9 mouse cellular contexts compared by ENCODE assay signal in genomic region chr5:113208622-113209400, GRCm38 (mm10). TPM values are rescaled to one million over a fixed set of nuclear protein-coding genes. Genes with fewer than 3 reads are reported as not detected.
DNase-seq lines count a peak whose midpoint lies in the region; ATAC-seq and TF ChIP-seq lines count a peak whose summit lies in the region.
"Had no signal": no experiment of that assay in that cellular context is flagged by ENCODE, and none has a peak within 500 bp of the region (broad histone marks: within the 10 kb centered on the region; RNA-seq: fewer than 3 reads in every experiment).

No protein-coding gene starts in this region.

- TF ChIP-seq CTCF in kidney, postnatal 0 days (IDR thresholded peaks at IDR 0.05; ENCODE audit: low read depth) = no peak

- 41% methylated on average over 11 of the region's 11 CpGs for WGBS in embryonic facial prominence, embryonic 13.5 days
- 44% methylated on average over 11 of the region's 11 CpGs for WGBS in heart, embryonic 14.5 days
- 38% methylated on average over 11 of the region's 11 CpGs for whole genome bisulfite sequencing in kidney, postnatal 0 days

- DNase-seq in right cerebral cortex, postnatal 10 days (ENCODE audit: low spot score in 2 of 2) = peak; percentile 73 to 77
- no peak for DNase-seq in right cerebral cortex, postnatal 36 days (ENCODE audit: low spot score in 2 of 2)
- DNase-seq in kidney, postnatal 0 days (ENCODE audit: low spot score) = peak; percentile 89
- peak; percentile 87 for DNase-seq in lung, postnatal 25 days (ENCODE audit: low spot score)
- peak; percentile 53 to 78 for DNase-seq in urinary bladder, postnatal 36 days (ENCODE audit: low spot score in 2 of 2)
- no peak for DNase-seq in natural killer cell, adult 2 months (ENCODE audit: low spot score in 2 of 2)

- H3K36me3 ChIP-seq in embryonic facial prominence, embryonic 13.5 days = no peaks in the 10 kb centered on the region
- H3K36me3 ChIP-seq in heart, embryonic 14.5 days (ENCODE audit: control insufficient read depth, insufficient read depth, low read length) = no peaks in the 10 kb centered on the region
- H3K36me3 ChIP-seq in kidney, postnatal 0 days (ENCODE audit: insufficient read depth, low read length) = no peaks in the 10 kb centered on the region

- no peaks in the 10 kb centered on the region for H3K9me3 ChIP-seq in embryonic facial prominence, embryonic 13.5 days
- H3K9me3 ChIP-seq in heart, embryonic 14.5 days (ENCODE audit: control insufficient read depth, low read length) = no peaks in the 10 kb centered on the region
- H3K9me3 ChIP-seq in kidney, postnatal 0 days (replicated peaks; ENCODE audit: low read length) = no peaks in the 10 kb centered on the region

- ATAC-seq in embryonic facial prominence, embryonic 13.5 days (ENCODE audit: insufficient number of reproducible peaks, insufficient read depth, low FRiP score, low TSS enrichment, low read depth) = no peak
- ATAC-seq in heart, embryonic 14.5 days (ENCODE audit: insufficient number of reproducible peaks, insufficient read depth, low FRiP score, low read depth) = peak; percentile 52
- no peak; the same call in 1 of the 2 replicates for ATAC-seq in kidney, postnatal 0 days (replicated peaks; ENCODE audit: low FRiP score, low read depth)

- no peak overlapping the region for H3K4me3 ChIP-seq in embryonic facial prominence, embryonic 13.5 days
- no peak overlapping the region for H3K4me3 ChIP-seq in heart, embryonic 14.5 days (ENCODE audit: control insufficient read depth in 1 of 2, insufficient read depth in 1 of 2, low read depth in 1 of 2, low read length in 2 of 2)
- H3K4me3 ChIP-seq in kidney, postnatal 0 days (replicated peaks; ENCODE audit: low read depth, low read length) = no peak overlapping the region

- peak overlapping the region; percentile 62 for H3K27ac ChIP-seq in embryonic facial prominence, embryonic 13.5 days
- H3K27ac ChIP-seq in heart, embryonic 14.5 days (replicated peaks in 1 of 2; ENCODE audit: control insufficient read depth in 1 of 2, insufficient read depth in 1 of 2, low read depth in 2 of 2, low read length in 2 of 2) = peak overlapping the region; percentile 89 to 90
- H3K27ac ChIP-seq in kidney, postnatal 0 days = peak overlapping the region; percentile 85

- H3K4me2 ChIP-seq in embryonic facial prominence, embryonic 13.5 days = no peak overlapping the region
- no peak overlapping the region for H3K4me2 ChIP-seq in heart, embryonic 14.5 days (ENCODE audit: low read length)
- H3K4me2 ChIP-seq in kidney, postnatal 0 days (ENCODE audit: low read length) = peak overlapping the region; percentile 2; the same call in 1 of the 2 replicates

- no peak overlapping the region for H3K9ac ChIP-seq in embryonic facial prominence, embryonic 13.5 days
- H3K9ac ChIP-seq in heart, embryonic 14.5 days (ENCODE audit: low read length) = no peak overlapping the region
- H3K9ac ChIP-seq in kidney, postnatal 0 days (ENCODE audit: low read depth, low read length) = 0 out of 2 replicates have a peak overlapping the region, but pooled peaks have one; percentile 18

- peaks cover 25% of the 10 kb centered on the region for H3K4me1 ChIP-seq in embryonic facial prominence, embryonic 13.5 days
- H3K4me1 ChIP-seq in heart, embryonic 14.5 days (ENCODE audit: control insufficient read depth in 2 of 2, insufficient read depth in 2 of 2, low read length in 2 of 2) = peaks cover 19 to 28% of the 10 kb centered on the region in 2 experiments
- peaks cover 27% of the 10 kb centered on the region for H3K4me1 ChIP-seq in kidney, postnatal 0 days (replicated peaks; ENCODE audit: insufficient read depth, low read length)

- H3K27me3 ChIP-seq in embryonic facial prominence, embryonic 13.5 days = no peaks in the 10 kb centered on the region
- no peaks in the 10 kb centered on the region for H3K27me3 ChIP-seq in heart, embryonic 14.5 days (ENCODE audit: control insufficient read depth, insufficient read depth, low read length)
- H3K27me3 ChIP-seq in kidney, postnatal 0 days (ENCODE audit: insufficient read depth, low read length) = no peaks in the 10 kb centered on the region

RNA-seq across cellular contexts. Expression of gene 2900026A02Rik, which starts 12.2 kb away (rescaled TPM):
- polyA plus RNA-seq in embryonic facial prominence, embryonic 13.5 days (2015; fragmentation: Nextera tagmentation; extraction: Ambion mirVana) = 8.6 and 10.2 TPM in 2 replicates
- 10.3 TPM in 2 replicates for polyA plus RNA-seq in heart, embryonic 14.5 days (2014; fragmentation: Nextera tagmentation; extraction: Ambion mirVana)
- polyA plus RNA-seq in kidney, postnatal 0 days (2015; fragmentation: Nextera tagmentation; extraction: Ambion mirVana) = 4.8 and 5.0 TPM in 2 replicates

RNA-seq across cellular contexts. Expression of gene Tmem211, which starts 17.9 kb away (rescaled TPM):
- 0.61 TPM in 1 of 2 replicates, not detected in the other for polyA plus RNA-seq in embryonic facial prominence, embryonic 13.5 days (2015; fragmentation: Nextera tagmentation; extraction: Ambion mirVana)
- not detected in 2 replicates for polyA plus RNA-seq in heart, embryonic 14.5 days (2014; fragmentation: Nextera tagmentation; extraction: Ambion mirVana)
- 0.12 and 0.22 TPM in 2 replicates for polyA plus RNA-seq in kidney, postnatal 0 days (2015; fragmentation: Nextera tagmentation; extraction: Ambion mirVana)
- polyA plus RNA-seq: macrophage had no signal

Comparison
In these comparisons a context has a peak if more than half of its experiments do, and no peak if none do; other contexts are left out.
1. DNase-seq: peak in right cerebral cortex, postnatal 10 days (2 of 2), kidney, postnatal 0 days (single experiment), lung, postnatal 25 days (single experiment) and urinary bladder, postnatal 36 days (2 of 2); none in right cerebral cortex, postnatal 36 days (0 of 2) and natural killer cell, adult 2 months (0 of 2).
2. Peak in every context shown above with its lines, with median percentiles within 50 percentile points of each other: H3K27ac ChIP-seq.